Mouse (Mus musculus): Measurements from ENCODE around the gene Gm45808.
A peak's percentile ranks its signal among the peaks of the same experiment; 100 is the strongest.

- no peak for TF ChIP-seq CTCF (IDR thresholded peaks at IDR 0.05; ENCODE audit: insufficient read depth, low read length)
- peak; percentile 45; the same call in 1 of the 2 replicates for TF ChIP-seq POLR2A (IDR thresholded peaks at IDR 0.05; ENCODE audit: borderline replicate concordance, extremely low read depth, low read depth, low read length)
Measured at GRCm38 (mm10) chr7:45524841-45525621, 38.4 kb upstream of the Gm45808 start.
